Mouse (Mus musculus): Measurements from ENCODE around the gene Pmp22. TPM values are rescaled to one million over a fixed set of nuclear protein-coding genes. Genes with fewer than 3 reads are reported as not detected.

Gene Pmp22
- polyA plus RNA-seq, 1 experiment, result 32.4 TPM

- Histone ChIP-seq H3K27me3 (replicated peaks) (peaks cover 11% of the 10 kb centered on the region), H3K36me3 (replicated peaks; ENCODE audit: low read length) (no peaks in the 10 kb centered on the region), H3K9me3 (no peaks in the 10 kb centered on the region), H3K4me1 (no peaks in the 10 kb centered on the region), H3K4me3 (replicated peaks) (no peak overlapping the region)
- TF ChIP-seq GATA1 (IDR thresholded peaks at IDR 0.05; ENCODE audit: borderline replicate concordance, low read length), result no peak
- TF ChIP-seq FLI1 (IDR thresholded peaks at IDR 0.05; ENCODE audit: low read length), result no peak
Measured at GRCm38 (mm10) chr11:63143486-63143885, 14.7 kb downstream of the Pmp22 start.

GRCm38 (mm10) chr11:63146601-63147000 is 17.8 kb downstream of the Pmp22 start:
- H3K4me3 ChIP-seq (replicated peaks), result no peak overlapping the region
- peaks cover 7% of the 10 kb centered on the region for H3K27me3 ChIP-seq (replicated peaks)
- H3K36me3 ChIP-seq (replicated peaks; ENCODE audit: low read length), result no peaks in the 10 kb centered on the region
- H3K4me1 ChIP-seq, result no peaks in the 10 kb centered on the region
- no peaks in the 10 kb centered on the region for H3K9me3 ChIP-seq
- TF ChIP-seq GATA1 (IDR thresholded peaks at IDR 0.05; ENCODE audit: borderline replicate concordance, low read length) (no peak), FLI1 (IDR thresholded peaks at IDR 0.05; ENCODE audit: low read length) (no peak)

GRCm38 (mm10) chr11:63148276-63148675 is 19.5 kb downstream of the Pmp22 start:
- Histone ChIP-seq H3K4me1 (no peaks in the 10 kb centered on the region), H3K27me3 (replicated peaks) (peaks cover 2% of the 10 kb centered on the region), H3K9me3 (no peaks in the 10 kb centered on the region), H3K36me3 (replicated peaks; ENCODE audit: low read length) (no peaks in the 10 kb centered on the region), H3K4me3 (replicated peaks) (no peak overlapping the region)
- TF ChIP-seq FLI1 (IDR thresholded peaks at IDR 0.05; ENCODE audit: low read length), result no peak
- TF ChIP-seq GATA1 (IDR thresholded peaks at IDR 0.05; ENCODE audit: borderline replicate concordance, low read length), result no peak

GRCm38 (mm10) chr11:63151857-63152256 is 23.1 kb downstream of the Pmp22 start:
- H3K4me1 ChIP-seq, result no peaks in the 10 kb centered on the region
- no peaks in the 10 kb centered on the region for H3K27me3 ChIP-seq (replicated peaks)
- no peaks in the 10 kb centered on the region for H3K9me3 ChIP-seq
- TF ChIP-seq GATA1 (IDR thresholded peaks at IDR 0.05; ENCODE audit: borderline replicate concordance, low read length), result no peak
- no peak for TF ChIP-seq FLI1 (IDR thresholded peaks at IDR 0.05; ENCODE audit: low read length)
- H3K4me3 ChIP-seq (replicated peaks), result no peak overlapping the region
- H3K36me3 ChIP-seq (replicated peaks; ENCODE audit: low read length), result no peaks in the 10 kb centered on the region

- Histone ChIP-seq H3K36me3 (replicated peaks; ENCODE audit: low read length) (no peaks in the 10 kb centered on the region), H3K4me1 (no peaks in the 10 kb centered on the region), H3K4me3 (replicated peaks) (no peak overlapping the region), H3K9me3 (peaks cover 4% of the 10 kb centered on the region; the same call in 1 of the 2 replicates), H3K27me3 (replicated peaks) (peaks cover 2% of the 10 kb centered on the region)
- TF ChIP-seq FLI1 (IDR thresholded peaks at IDR 0.05; ENCODE audit: low read length) (no peak), GATA1 (IDR thresholded peaks at IDR 0.05; ENCODE audit: borderline replicate concordance, low read length) (no peak)
Measured at GRCm38 (mm10) chr11:63157117-63157516, 28.3 kb downstream of the Pmp22 start.

- no peaks in the 10 kb centered on the region for H3K4me1 ChIP-seq
- H3K9me3 ChIP-seq, result peaks cover 4% of the 10 kb centered on the region; the same call in 1 of the 2 replicates
- H3K27me3 ChIP-seq (replicated peaks), result peaks cover 2% of the 10 kb centered on the region
- TF ChIP-seq GATA1 (IDR thresholded peaks at IDR 0.05; ENCODE audit: borderline replicate concordance, low read length), result no peak
- TF ChIP-seq FLI1 (IDR thresholded peaks at IDR 0.05; ENCODE audit: low read length), result no peak
- H3K4me3 ChIP-seq (replicated peaks), result no peak overlapping the region
- no peaks in the 10 kb centered on the region for H3K36me3 ChIP-seq (replicated peaks; ENCODE audit: low read length)
Measured at GRCm38 (mm10) chr11:63160926-63161325, 32.1 kb downstream of the Pmp22 start.

GRCm38 (mm10) chr11:63162806-63163205 is 34.0 kb downstream of the Pmp22 start:
- Histone ChIP-seq H3K27me3 (replicated peaks) (peaks cover 2% of the 10 kb centered on the region), H3K4me1 (no peaks in the 10 kb centered on the region), H3K4me3 (replicated peaks) (no peak overlapping the region), H3K36me3 (replicated peaks; ENCODE audit: low read length) (no peaks in the 10 kb centered on the region), H3K9me3 (peaks cover 4% of the 10 kb centered on the region; the same call in 1 of the 2 replicates)
- TF ChIP-seq FLI1 (IDR thresholded peaks at IDR 0.05; ENCODE audit: low read length) (no peak), GATA1 (IDR thresholded peaks at IDR 0.05; ENCODE audit: borderline replicate concordance, low read length) (no peak)

GRCm38 (mm10) chr11:63163550-63163949 is 34.8 kb downstream of the Pmp22 start:
- H3K9me3 ChIP-seq, result no peaks in the 10 kb centered on the region
- no peaks in the 10 kb centered on the region for H3K4me1 ChIP-seq
- H3K27me3 ChIP-seq (replicated peaks), result no peaks in the 10 kb centered on the region
- TF ChIP-seq FLI1 (IDR thresholded peaks at IDR 0.05; ENCODE audit: low read length), result no peak
- H3K4me3 ChIP-seq (replicated peaks), result no peak overlapping the region
- H3K36me3 ChIP-seq (replicated peaks; ENCODE audit: low read length), result no peaks in the 10 kb centered on the region

- Histone ChIP-seq H3K27me3 (replicated peaks) (no peaks in the 10 kb centered on the region), H3K4me1 (no peaks in the 10 kb centered on the region), H3K4me3 (replicated peaks) (no peak overlapping the region), H3K9me3 (no peaks in the 10 kb centered on the region), H3K36me3 (replicated peaks; ENCODE audit: low read length) (no peaks in the 10 kb centered on the region)
- TF ChIP-seq GATA1 (IDR thresholded peaks at IDR 0.05; ENCODE audit: borderline replicate concordance, low read length) (no peak), FLI1 (IDR thresholded peaks at IDR 0.05; ENCODE audit: low read length) (no peak)
Measured at GRCm38 (mm10) chr11:63163986-63164682, 35.4 kb downstream of the Pmp22 start.

- no peak overlapping the region for H3K4me3 ChIP-seq (replicated peaks)
- no peaks in the 10 kb centered on the region for H3K36me3 ChIP-seq (replicated peaks; ENCODE audit: low read length)
- H3K9me3 ChIP-seq, result no peaks in the 10 kb centered on the region
- H3K4me1 ChIP-seq, result no peaks in the 10 kb centered on the region
- TF ChIP-seq FLI1 (IDR thresholded peaks at IDR 0.05; ENCODE audit: low read length), result no peak
- no peak for TF ChIP-seq GATA1 (IDR thresholded peaks at IDR 0.05; ENCODE audit: borderline replicate concordance, low read length)
- no peaks in the 10 kb centered on the region for H3K27me3 ChIP-seq (replicated peaks)
Measured at GRCm38 (mm10) chr11:63164756-63165484, 36.1 kb downstream of the Pmp22 start.

All from megakaryocyte, embryonic 14.5 days (primary cell).